Mouse (Mus musculus) kidney, adult 2 months (tissue): Measurements from ENCODE around the gene Ergic2.

ENCODE experiments used
- CTCF ChIP-seq: fragments of 200-500 bp; conservative IDR thresholded peaks from 2 replicates; pipeline ENCODE4 v1.5.1; 2011; ENCODE audit warnings: low read depth, mild to moderate bottlenecking, control low read depth, low read length, moderate library complexity, mixed read lengths; ENCODE audit not compliant: insufficient read depth, insufficient read length
- POLR2A ChIP-seq: fragments of 200-500 bp; IDR thresholded peaks from one replicate; pipeline ENCODE4 v1.6.1; 2011; ENCODE audit warnings: low read depth, low read length, control low read depth

DNA sequence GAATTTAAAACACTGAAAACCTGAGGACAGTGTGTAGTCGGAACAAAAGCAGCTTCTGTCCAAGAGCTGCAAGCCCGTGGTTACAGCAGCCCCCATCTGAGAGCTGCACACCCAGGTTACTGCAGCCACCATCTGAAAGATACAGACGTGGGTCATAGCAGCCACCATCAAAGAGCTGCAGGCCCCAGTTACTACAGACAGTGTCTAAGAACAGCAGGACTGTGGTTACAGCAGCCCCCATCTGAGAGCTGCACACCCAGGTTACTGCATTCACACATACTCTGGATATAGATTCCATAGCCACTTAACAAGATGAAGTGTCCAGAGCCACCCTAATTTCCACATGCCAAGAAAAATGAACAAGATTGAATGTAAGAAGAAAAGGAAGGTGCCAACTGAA lies 15.4 kb upstream of the Ergic2 start:
- TF ChIP-seq CTCF = no peak
- TF ChIP-seq POLR2A = no peak
